Mouse (Mus musculus): ENCODE measurements around the gene Kcnt1. TPM values are rescaled to one million over a fixed set of nuclear protein-coding genes. Genes with fewer than 3 reads are reported as not detected.

Gene Kcnt1
- total RNA-seq (2023) = not detected

GRCm38 (mm10) chr2:25863337-25864131 lies at the start of gene Kcnt1:
Kcnt1 (plus strand) TSS chr2:25863734.

GRCm38 (mm10) chr2:25815748-25816147 lies 47.8 kb upstream of the Kcnt1 start, which contains the start of gene Glt6d1:
Glt6d1 (minus strand) TSS chr2:25815848.

GRCm38 (mm10) chr2:25822806-25823205 lies 40.7 kb upstream of the Kcnt1 start, which contains the start of gene Lcn9:
Lcn9 (plus strand) TSS chr2:25823153.

GRCm38 (mm10) chr2:25847226-25847625 lies 16.3 kb upstream of the Kcnt1 start, which contains the start of gene Sohlh1:
Sohlh1 (minus strand) TSS chr2:25847248.

Other genes with a start within 250 kb of the Kcnt1 start
- gene Ccdc183, start 246.1 kb upstream of the Kcnt1 start, total RNA-seq (2023) = not detected
- gene Tmem141, start 241.7 kb upstream of the Kcnt1 start, total RNA-seq (2023) = 0.79 TPM
- 7.5 TPM for gene Fcna, start 235.7 kb upstream of the Kcnt1 start, total RNA-seq (2023)
- not detected for gene Lcn8, start 210.6 kb upstream of the Kcnt1 start, total RNA-seq (2023)
- gene Lcn5, start 205.8 kb upstream of the Kcnt1 start, total RNA-seq (2023) = not detected
- gene Lcn6, start 186.9 kb upstream of the Kcnt1 start, total RNA-seq (2023) = not detected
- gene Lcn10, start 181.0 kb upstream of the Kcnt1 start, total RNA-seq (2023) = not detected
- not detected for gene Obp2a, start 163.7 kb upstream of the Kcnt1 start, total RNA-seq (2023)
- gene Bmyc, start 157.0 kb upstream of the Kcnt1 start, total RNA-seq (2023) = 15.2 TPM
- gene Obp2b, start 126.7 kb upstream of the Kcnt1 start, total RNA-seq (2023) = not detected
- not detected for gene Lcn3, start 98.2 kb upstream of the Kcnt1 start, total RNA-seq (2023)
- not detected for gene Lcn11, start 86.7 kb upstream of the Kcnt1 start, total RNA-seq (2023)
- gene Gm13539, start 81.5 kb upstream of the Kcnt1 start, total RNA-seq (2023) = not detected
- not detected for gene Glt6d1, start 47.9 kb upstream of the Kcnt1 start, total RNA-seq (2023)
- not detected for gene Lcn9, start 40.6 kb upstream of the Kcnt1 start, total RNA-seq (2023)
- not detected for gene Sohlh1, start 16.5 kb upstream of the Kcnt1 start, total RNA-seq (2023)
- 47.2 TPM for gene Camsap1, start 119.5 kb downstream of the Kcnt1 start, total RNA-seq (2023)
- 43.5 TPM for gene Ubac1, start 158.0 kb downstream of the Kcnt1 start, total RNA-seq (2023)

Measured in CD4-positive naive resting alpha-beta T cell, adult 76 days (primary cell).